Mouse (Mus musculus) layer of hippocampus, adult 9-10 months (tissue): Measurements from ENCODE around the gene Ppp1r12b.

Experiments
- DNase-seq: peaks from one replicate; pipeline ENCODE4 v3.0.0; 2022; ENCODE audit warnings: low spot score

Gene Ppp1r12b

GRCm38 (mm10) chr1:134796076-134796475 lies 159.7 kb downstream of the Ppp1r12b start:
- DNase-seq = no peak

GRCm38 (mm10) chr1:134791456-134791855 lies 164.3 kb downstream of the Ppp1r12b start:
- no peak for DNase-seq

- no peak for DNase-seq
Observed at GRCm38 (mm10) chr1:134790716-134791439, 164.9 kb downstream of the Ppp1r12b start.

DNA sequence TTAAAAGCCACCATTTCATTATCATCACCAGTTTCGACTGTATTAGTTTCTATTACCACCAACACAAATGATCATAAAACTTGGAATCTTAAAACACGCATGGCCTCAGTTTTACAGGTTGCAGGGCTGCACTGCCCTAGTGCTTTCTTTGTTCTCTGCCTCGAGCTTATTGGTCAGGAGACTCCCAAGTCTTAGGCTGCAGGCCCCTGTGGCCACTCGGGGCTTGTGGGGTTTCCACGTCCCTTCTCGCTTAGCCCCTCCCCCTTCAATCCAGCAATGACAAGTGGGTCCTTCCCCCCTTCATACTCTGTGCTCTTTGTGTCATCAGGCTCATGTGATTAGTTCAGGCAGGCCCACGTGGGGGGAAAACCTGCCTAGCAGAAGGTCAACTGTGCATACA lies 167.6 kb downstream of the Ppp1r12b start:
- no peak for DNase-seq

DNA sequence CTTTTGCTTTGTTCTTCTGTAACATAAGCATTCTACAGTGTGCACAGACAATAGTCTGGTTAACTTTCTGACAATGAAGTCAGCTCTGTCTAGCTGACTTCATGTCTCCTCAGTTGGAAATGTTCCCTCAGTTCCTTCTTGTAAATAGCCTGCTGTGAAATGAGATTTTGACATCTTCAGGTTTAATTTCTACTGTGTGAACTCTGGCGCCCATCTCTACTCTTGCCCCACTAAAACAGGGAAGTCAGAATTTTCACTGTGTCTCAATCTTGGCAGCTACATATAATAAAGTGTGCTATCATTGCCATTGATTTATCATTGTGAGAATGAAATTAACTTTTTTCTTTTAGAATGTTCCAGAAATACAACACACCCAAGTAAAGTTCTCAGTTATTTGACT lies 170.8 kb downstream of the Ppp1r12b start:
- no peak for DNase-seq

- DNase-seq = no peak
Observed at GRCm38 (mm10) chr1:134784481-134784880, 171.3 kb downstream of the Ppp1r12b start.

DNA sequence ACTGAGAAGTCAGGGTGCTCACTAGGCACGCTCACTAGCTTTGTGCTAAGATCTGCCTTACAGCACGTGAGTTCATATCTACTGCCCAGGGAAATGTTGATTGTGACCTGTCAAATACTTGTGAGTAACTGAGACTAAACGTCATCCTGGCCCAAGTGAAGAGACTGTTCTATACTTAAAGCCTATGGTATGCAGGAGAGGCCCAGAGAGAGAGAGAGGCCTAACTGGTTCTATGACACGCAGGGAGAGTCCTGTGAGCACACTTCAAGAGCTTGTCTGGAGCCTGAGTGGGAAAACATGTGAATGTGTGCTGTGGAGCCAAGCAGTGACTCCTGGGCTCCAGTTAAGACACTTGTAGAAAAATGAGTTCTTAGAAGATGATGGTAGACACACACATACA lies 171.8 kb downstream of the Ppp1r12b start:
- no peak for DNase-seq

GRCm38 (mm10) chr1:134782797-134783196 lies 172.9 kb downstream of the Ppp1r12b start:
- no peak for DNase-seq

- DNase-seq = no peak
Observed at GRCm38 (mm10) chr1:134777936-134778548, 177.7 kb downstream of the Ppp1r12b start.

DNA sequence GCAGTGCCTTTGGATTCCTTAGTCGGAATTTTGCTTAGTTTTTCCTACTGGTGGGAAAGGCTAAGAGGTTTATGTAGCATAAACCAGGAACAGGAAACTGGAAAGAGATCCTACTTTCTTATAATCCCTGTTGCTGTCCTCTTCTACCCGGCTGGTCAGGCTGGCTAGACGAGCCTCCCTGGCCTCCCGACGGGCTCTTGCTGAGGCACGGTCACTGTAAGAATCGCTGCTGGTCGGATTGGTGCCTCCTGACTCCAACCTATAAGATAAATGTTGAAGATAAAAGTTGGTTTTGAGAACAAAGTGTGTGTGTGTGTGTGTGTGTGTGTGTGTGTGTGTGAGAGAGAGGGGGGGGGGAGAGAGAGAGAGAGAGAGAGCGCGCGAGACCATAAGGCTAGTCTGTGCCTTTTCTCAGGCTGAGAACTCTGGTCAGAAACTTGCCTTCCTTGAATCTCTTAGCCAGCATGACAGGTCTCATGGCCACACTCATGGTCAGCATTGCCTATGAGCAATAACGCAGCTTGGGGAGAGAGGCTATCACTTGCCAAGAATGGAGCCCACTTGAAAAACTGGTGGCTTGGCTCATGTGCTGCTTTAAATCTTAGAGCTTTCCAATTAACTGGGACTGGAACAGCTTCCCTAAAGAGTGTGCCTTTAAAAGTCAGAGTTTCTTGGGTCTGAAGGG lies 178.4 kb downstream of the Ppp1r12b start:
- DNase-seq = no peak

DNA sequence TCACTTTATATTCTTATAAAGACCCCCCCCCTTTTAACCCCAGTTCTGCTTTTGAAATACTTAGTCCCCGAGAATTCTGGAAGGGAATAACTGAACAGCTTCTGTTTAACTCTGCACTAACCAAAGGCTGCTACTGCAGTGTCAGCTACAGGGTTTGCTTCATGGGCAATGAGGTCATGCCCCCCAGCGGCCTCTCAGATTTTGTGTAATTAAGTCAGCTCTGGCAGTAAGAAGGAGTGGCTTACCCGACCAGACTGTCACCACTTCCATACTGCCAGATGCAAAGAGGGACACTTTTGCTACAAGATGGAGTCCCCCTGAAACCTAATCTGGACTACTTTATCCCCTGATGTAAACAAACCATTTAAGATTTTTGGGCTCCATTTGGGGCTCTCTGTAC lies 180.1 kb downstream of the Ppp1r12b start:
- DNase-seq = no peak

- no peak for DNase-seq
Observed at GRCm38 (mm10) chr1:134774728-134775287, 180.9 kb downstream of the Ppp1r12b start.

- DNase-seq = no peak
Observed at GRCm38 (mm10) chr1:134774247-134774646, 181.5 kb downstream of the Ppp1r12b start.

GRCm38 (mm10) chr1:134773256-134773655 lies 182.5 kb downstream of the Ppp1r12b start:
- DNase-seq = no peak

DNA sequence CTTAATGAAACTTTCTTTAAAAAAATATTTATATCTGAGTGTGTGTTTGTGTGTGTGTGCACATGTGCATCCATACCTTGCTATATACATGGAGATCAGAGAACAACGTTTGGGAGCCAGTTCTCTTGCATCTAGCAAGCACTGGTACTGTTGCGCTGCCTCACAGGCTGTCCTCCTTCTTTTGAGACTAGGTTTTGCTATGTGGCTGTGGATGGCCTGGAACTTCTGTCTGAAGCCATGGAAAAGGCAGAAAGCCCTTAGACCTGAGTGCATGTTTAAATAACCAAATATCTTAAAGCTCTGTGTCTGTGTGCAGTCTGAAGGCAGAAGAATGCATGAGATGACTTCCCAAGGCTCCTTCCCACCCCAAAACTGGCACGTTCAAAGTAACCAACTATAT lies 182.9 kb downstream of the Ppp1r12b start:
- no peak for DNase-seq

DNA sequence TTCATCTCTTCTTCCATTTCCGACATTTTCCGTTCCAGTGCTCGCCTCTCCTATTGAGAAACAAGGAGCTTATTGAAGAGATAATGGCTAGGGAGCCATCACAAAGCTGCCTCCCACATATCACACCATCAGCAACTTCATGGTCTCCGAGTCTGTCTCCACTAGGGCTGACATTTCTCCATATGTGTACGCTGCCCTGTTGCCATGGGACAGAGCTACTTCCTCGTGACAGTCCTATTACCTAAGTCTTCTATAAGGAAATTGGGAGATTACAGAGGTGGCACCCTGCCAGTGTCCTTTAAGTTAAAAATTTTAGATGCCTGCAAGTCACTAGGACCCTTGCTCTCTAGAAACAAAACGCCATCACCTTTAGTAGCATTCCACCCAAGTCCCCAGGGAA lies 183.7 kb downstream of the Ppp1r12b start:
- no peak for DNase-seq

- no peak for DNase-seq
Observed at GRCm38 (mm10) chr1:134771353-134771752, 184.4 kb downstream of the Ppp1r12b start.

- no peak for DNase-seq
Observed at GRCm38 (mm10) chr1:134770312-134770711, 185.4 kb downstream of the Ppp1r12b start.

- DNase-seq = no peak
Observed at GRCm38 (mm10) chr1:134766448-134766847, 189.3 kb downstream of the Ppp1r12b start.

DNA sequence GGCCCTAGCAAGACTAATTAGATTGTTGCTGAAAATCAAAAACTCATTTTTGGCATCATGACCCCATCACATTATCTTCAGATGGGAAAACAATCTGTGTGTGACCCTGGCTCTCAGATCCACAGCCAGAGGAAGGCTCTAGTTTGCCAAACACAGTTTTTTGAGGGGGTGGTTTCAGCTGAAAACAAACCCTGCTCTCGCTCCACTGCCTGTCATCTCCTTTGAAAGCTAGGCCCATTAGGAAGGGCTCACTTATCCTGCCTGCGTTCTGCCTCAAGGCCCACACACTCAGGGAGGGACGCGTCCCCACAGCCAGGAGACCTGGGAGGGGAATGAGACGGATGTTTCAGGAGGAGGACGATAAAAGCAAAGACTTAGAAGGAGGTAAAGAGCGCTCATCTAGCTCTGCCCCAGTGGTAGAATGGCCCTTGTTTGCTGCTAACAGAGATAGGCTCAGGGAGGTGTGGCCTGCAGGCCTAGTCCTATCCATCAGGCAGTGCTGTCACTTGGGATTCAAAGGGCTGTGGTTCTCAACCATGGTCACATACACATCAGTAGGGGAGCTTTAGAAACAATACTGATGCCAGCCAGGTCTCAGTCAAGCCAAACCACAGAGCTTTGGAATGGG lies 190.8 kb downstream of the Ppp1r12b start:
- no peak for DNase-seq

DNA sequence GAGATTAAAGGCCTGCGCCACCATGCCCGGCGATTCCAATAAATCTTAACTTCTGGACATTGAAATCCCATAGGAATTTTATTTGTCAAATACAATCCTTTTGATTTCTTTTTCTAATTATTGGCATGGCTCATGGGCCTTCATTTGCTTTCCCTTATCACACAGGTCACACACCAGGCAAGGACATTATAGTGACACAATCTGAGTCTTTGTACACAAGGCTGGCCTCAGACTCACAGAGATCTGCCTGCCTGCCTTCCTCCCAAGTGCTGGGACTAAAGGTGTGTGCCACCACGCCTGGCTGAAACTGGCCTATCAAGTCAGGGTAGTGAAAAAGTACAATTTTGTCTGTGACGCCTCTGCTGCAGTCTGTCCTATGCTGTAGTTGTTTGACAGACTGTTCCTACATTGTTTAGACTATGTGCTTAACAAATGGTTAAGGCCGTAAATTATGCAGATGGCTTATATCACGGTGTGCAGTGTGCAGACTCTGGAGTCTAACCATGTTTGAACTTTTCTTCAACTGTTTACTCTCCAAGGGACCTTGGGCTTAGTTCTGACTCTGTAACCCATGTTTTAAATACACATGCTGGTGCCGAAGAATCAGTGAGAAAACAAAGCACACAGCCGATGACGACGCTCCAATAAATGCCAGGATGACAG lies 191.8 kb downstream of the Ppp1r12b start:
- no peak for DNase-seq

- no peak for DNase-seq
Observed at GRCm38 (mm10) chr1:134763250-134763649, 192.5 kb downstream of the Ppp1r12b start.
